Mouse (Mus musculus): ENCODE results near the gene Cic.

The Cic gene

GRCm38 (mm10) chr7:25281734-25282601 lies 14.5 kb downstream of the Cic start:
- peak; percentile 90 to 95 for DNase-seq (ENCODE audit: low read depth in 1 of 2, low spot score in 2 of 2)

GRCm38 (mm10) chr7:25282731-25283211 lies 15.3 kb downstream of the Cic start:
- peak in 1 of 2 experiments; percentile 46 for DNase-seq (ENCODE audit: low read depth in 1 of 2, low spot score in 2 of 2)

DNA sequence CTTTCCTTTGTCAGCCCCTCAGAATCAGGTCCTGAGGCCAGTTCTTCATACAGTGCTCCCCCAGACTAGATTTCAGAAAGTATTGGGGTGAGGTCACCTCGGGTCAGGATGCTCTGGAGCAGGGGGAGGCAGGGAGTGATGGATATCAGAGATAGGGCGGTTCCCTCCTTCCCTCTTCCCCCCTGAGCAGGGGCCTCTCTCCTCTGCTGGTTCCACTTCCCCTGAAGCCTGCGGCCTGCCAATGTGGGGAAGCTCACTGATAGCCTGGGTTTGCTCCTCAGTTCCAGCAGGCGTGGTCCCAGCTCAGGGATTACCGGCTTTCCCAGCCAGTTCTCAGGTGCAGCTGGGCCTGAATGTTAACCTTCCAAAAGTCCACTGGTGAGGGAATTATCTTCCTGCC lies 16.1 kb downstream of the Cic start:
- DNase-seq (ENCODE audit: low read depth in 1 of 2, low spot score in 2 of 2) = peak in 1 of 2 experiments; percentile 49

GRCm38 (mm10) chr7:25284171-25284570 lies 16.7 kb downstream of the Cic start:
- DNase-seq (ENCODE audit: low read depth in 1 of 2, low spot score in 2 of 2) = no peak

- no peak for DNase-seq (ENCODE audit: low read depth in 1 of 2, low spot score in 2 of 2)
Observed at GRCm38 (mm10) chr7:25284766-25285165, 17.3 kb downstream of the Cic start.

- no peak for DNase-seq (ENCODE audit: low read depth in 1 of 2, low spot score in 2 of 2)
Observed at GRCm38 (mm10) chr7:25285511-25286238, 18.2 kb downstream of the Cic start.

- DNase-seq (ENCODE audit: low read depth in 1 of 2, low spot score in 2 of 2) = no peak
Observed at GRCm38 (mm10) chr7:25286989-25287388, 19.5 kb downstream of the Cic start.

DNA sequence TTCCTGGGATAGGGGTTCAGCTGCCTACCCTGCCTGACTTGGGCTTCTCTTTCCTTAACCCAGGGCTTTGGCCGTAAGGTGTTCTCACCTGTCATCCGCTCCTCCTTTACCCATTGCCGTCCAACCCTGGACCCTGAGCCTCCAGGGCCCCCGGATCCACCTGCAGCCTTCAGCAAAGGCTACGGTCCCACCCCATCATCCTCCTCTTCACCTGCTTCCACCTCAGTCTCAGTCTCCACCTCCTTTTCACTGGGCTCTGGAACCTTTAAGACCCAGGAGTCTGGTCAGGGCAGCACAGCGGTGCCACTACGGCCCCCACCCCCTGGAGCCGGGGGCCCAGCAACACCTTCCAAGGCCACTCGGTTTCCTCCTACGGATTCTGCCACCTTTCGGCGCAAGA lies 20.5 kb downstream of the Cic start:
- no peak for DNase-seq (ENCODE audit: low read depth in 1 of 2, low spot score in 2 of 2)

- DNase-seq (ENCODE audit: low read depth in 1 of 2, low spot score in 2 of 2) = no peak
Observed at GRCm38 (mm10) chr7:25288721-25289120, 21.2 kb downstream of the Cic start.

- no peak for DNase-seq (ENCODE audit: low read depth in 1 of 2, low spot score in 2 of 2)
Observed at GRCm38 (mm10) chr7:25289925-25290324, 22.4 kb downstream of the Cic start.

GRCm38 (mm10) chr7:25290463-25290862 lies 23.0 kb downstream of the Cic start:
- no peak for DNase-seq (ENCODE audit: low read depth in 1 of 2, low spot score in 2 of 2)

DNA sequence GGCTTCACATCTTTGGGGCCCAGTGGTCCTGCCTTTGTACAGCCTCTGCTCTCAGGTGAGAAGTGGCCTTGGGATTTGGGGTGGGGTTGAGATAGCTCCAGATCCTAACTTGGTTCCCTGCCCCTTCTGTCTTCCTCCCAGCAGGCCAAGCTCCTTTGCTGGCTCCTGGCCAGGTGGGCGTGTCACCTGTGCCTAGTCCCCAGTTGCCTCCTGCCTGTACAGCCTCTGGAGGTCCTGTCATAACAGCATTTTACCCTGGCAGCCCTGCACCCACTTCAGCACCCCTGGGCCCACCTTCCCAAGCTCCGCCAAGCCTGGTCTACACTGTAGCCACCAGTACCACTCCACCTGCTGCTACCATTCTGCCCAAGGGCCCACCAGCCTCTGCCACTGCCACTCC lies 23.4 kb downstream of the Cic start:
- no peak for DNase-seq (ENCODE audit: low read depth in 1 of 2, low spot score in 2 of 2)

DNA sequence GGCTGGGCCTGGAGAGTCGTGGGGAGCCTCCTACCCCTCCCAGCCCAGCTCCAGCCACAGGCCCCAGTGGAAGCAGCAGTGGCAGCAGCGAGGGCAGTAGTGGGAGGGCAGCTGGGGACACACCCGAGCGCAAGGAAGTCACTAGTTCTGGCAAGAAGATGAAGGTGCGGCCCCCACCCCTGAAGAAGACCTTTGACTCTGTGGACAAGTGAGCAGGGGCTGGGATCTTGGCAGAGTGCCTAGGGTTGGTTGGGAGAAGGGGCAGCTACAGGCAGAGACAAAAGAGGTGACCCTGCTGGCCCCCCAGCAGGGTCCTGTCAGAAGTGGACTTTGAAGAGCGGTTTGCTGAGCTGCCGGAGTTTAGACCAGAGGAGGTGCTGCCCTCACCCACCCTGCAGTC lies 24.6 kb downstream of the Cic start:
- no peak for DNase-seq (ENCODE audit: low read depth in 1 of 2, low spot score in 2 of 2)

GRCm38 (mm10) chr7:25293191-25293739 lies 25.8 kb downstream of the Cic start:
- no peak for DNase-seq (ENCODE audit: low read depth in 1 of 2, low spot score in 2 of 2)

- no peak for DNase-seq (ENCODE audit: low read depth in 1 of 2, low spot score in 2 of 2)
Observed at GRCm38 (mm10) chr7:25294495-25294894, 27.0 kb downstream of the Cic start.

- no peak for DNase-seq (ENCODE audit: low read depth in 1 of 2, low spot score in 2 of 2)
Observed at GRCm38 (mm10) chr7:25294960-25295722, 27.6 kb downstream of the Cic start.

DNA sequence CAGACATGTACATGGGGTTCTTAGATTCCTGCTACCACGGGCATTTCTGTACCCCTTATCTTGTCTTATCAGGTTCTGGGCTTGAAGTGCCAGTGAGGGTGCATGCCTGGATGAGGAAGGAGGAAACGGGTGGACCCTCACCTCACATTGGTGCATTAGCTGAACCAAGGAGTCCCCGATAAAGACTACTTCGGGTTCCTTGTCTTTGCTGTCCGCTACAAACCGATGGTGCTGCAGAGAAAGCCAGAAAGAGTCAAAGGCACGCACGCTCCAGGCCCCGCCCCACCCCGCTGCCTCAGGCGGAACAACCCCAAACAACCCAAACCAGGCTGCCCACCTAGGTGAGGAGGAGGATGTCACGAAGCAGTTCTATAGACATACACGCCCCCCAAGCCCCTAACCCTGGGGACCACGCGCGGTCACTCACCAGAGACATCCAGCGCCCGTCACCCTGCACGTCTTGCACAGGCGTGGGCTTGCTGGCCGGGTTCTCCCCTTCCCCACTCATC lies 29.5 kb downstream of the Cic start:
- no peak for DNase-seq (ENCODE audit: low read depth in 1 of 2, low spot score in 2 of 2)

GRCm38 (mm10) chr7:25297454-25298325 lies 30.2 kb downstream of the Cic start, which contains the start of gene Pafah1b3:
Pafah1b3 (minus strand) TSS chr7:25297986.
- DNase-seq (ENCODE audit: low read depth in 1 of 2, low spot score in 2 of 2) = no peak

DNA sequence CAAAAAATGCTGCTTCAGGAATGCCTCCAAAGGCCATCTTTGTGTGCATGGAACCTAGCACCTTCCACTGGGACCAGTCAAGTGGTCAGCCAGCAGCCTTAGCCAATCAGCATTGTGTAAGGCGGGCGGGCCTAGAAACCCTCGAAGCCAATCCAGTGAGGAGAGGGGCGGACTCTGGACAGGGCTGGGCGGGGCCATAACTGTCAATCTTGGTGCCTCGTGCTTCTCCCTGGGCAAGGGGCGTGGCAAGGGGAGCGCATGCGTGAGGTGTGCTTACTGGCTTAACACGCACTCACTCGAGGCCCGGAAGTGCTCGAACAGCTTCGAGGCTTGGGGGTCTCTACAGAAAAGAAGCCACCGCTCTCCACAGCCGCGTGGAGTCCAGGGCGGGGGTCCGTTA lies 33.6 kb downstream of the Cic start, which contains the start of gene Prr19:
Gene Prr19 (plus strand): TSS at position 349 of the 400 bp plus-strand sequence.
- no peak for DNase-seq (ENCODE audit: low read depth in 1 of 2, low spot score in 2 of 2)
